Mouse (Mus musculus): ENCODE data around the gene Tma16.

The Tma16 gene

GRCm38 (mm10) chr8:66486084-66486763 lies at the start of gene Tma16:
Gene Tma16 (minus strand): TSS chr8:66486530.
- CTCF ChIA-PET = no interaction called here

- CTCF ChIA-PET = no interaction called here
Measured at GRCm38 (mm10) chr8:66520576-66520975, 34.2 kb upstream of the Tma16 start.

GRCm38 (mm10) chr8:66519149-66519548 lies 32.8 kb upstream of the Tma16 start:
- CTCF ChIA-PET = interaction anchor here (0.6 kb wide), 1 partner anchor 1800 kb away, joined by 3 read pairs; no protein-coding TSS in a partner anchor

- CTCF ChIA-PET = no interaction called here
Measured at GRCm38 (mm10) chr8:66511537-66511936, 25.2 kb upstream of the Tma16 start, which contains the start of gene Tktl2. Gene Tktl2 (plus strand): TSS chr8:66511756.

GRCm38 (mm10) chr8:66503381-66503780 lies 17.1 kb upstream of the Tma16 start:
- CTCF ChIA-PET = no interaction called here

GRCm38 (mm10) chr8:66496998-66497577 lies 10.8 kb upstream of the Tma16 start:
- CTCF ChIA-PET = interaction anchor here (0.6 to 1.5 kb wide), 2 partner anchors 153 to 1474 kb away, joined by 6 to 14 read pairs; no protein-coding TSS in a partner anchor

GRCm38 (mm10) chr8:66495726-66496125 lies 9.4 kb upstream of the Tma16 start:
- CTCF ChIA-PET = interaction anchor here (0.5 kb wide), 1 partner anchor 1209 kb away, joined by 3 read pairs; no protein-coding TSS in a partner anchor

GRCm38 (mm10) chr8:66494496-66494895 lies 8.2 kb upstream of the Tma16 start:
- CTCF ChIA-PET = interaction anchor here (0.6 kb wide), 1 partner anchor 1529 kb away, joined by 3 read pairs; no protein-coding TSS in a partner anchor

GRCm38 (mm10) chr8:66490624-66491023 lies 4.3 kb upstream of the Tma16 start:
- CTCF ChIA-PET = no interaction called here

- CTCF ChIA-PET = no interaction called here
Measured at GRCm38 (mm10) chr8:66488556-66488955, 2.2 kb upstream of the Tma16 start.

- CTCF ChIA-PET = interaction anchor here (0.5 kb wide), 1 partner anchor 11 kb away, joined by 8 read pairs; no protein-coding TSS in a partner anchor
Measured at GRCm38 (mm10) chr8:66476880-66477279, 9.4 kb downstream of the Tma16 start.

GRCm38 (mm10) chr8:66469821-66470220 lies 16.5 kb downstream of the Tma16 start:
- CTCF ChIA-PET = no interaction called here

- CTCF ChIA-PET = no interaction called here
Measured at GRCm38 (mm10) chr8:66457057-66457456, 29.3 kb downstream of the Tma16 start.

- CTCF ChIA-PET = no interaction called here
Measured at GRCm38 (mm10) chr8:66450691-66451090, 35.6 kb downstream of the Tma16 start.

GRCm38 (mm10) chr8:66445351-66445750 lies 41.0 kb downstream of the Tma16 start:
- CTCF ChIA-PET = interaction anchor here (0.5 kb wide), 1 partner anchor 114 kb away, joined by 3 read pairs; no protein-coding TSS in a partner anchor

GRCm38 (mm10) chr8:66444141-66444540 lies 42.2 kb downstream of the Tma16 start:
- CTCF ChIA-PET = interaction anchor here (0.6 kb wide), 1 partner anchor 137 kb away, joined by 4 read pairs; no protein-coding TSS in a partner anchor

- CTCF ChIA-PET = interaction anchor here (0.6 to 1.1 kb wide), 4 partner anchors 29 to 1115 kb away, joined by 3 to 4 read pairs (median 4); no protein-coding TSS in a partner anchor
Measured at GRCm38 (mm10) chr8:66442778-66443177, 43.6 kb downstream of the Tma16 start.

- CTCF ChIA-PET = no interaction called here
Measured at GRCm38 (mm10) chr8:66441123-66441522, 45.2 kb downstream of the Tma16 start.

- CTCF ChIA-PET = no interaction called here
Measured at GRCm38 (mm10) chr8:66438468-66438867, 47.9 kb downstream of the Tma16 start.

GRCm38 (mm10) chr8:66437929-66438328 lies 48.4 kb downstream of the Tma16 start:
- CTCF ChIA-PET = no interaction called here

- CTCF ChIA-PET = no interaction called here
Measured at GRCm38 (mm10) chr8:66436804-66437203, 49.5 kb downstream of the Tma16 start.

- CTCF ChIA-PET = interaction anchor here (0.7 kb wide), 1 partner anchor 44 kb away, joined by 3 read pairs; no protein-coding TSS in a partner anchor
Measured at GRCm38 (mm10) chr8:66433577-66433976, 52.8 kb downstream of the Tma16 start.

GRCm38 (mm10) chr8:66430639-66431038 lies 55.7 kb downstream of the Tma16 start:
- CTCF ChIA-PET = no interaction called here

Data from spleen, embryonic (tissue).